Mouse (Mus musculus): Measurements from ENCODE around the gene Stxbp3.

DNA sequence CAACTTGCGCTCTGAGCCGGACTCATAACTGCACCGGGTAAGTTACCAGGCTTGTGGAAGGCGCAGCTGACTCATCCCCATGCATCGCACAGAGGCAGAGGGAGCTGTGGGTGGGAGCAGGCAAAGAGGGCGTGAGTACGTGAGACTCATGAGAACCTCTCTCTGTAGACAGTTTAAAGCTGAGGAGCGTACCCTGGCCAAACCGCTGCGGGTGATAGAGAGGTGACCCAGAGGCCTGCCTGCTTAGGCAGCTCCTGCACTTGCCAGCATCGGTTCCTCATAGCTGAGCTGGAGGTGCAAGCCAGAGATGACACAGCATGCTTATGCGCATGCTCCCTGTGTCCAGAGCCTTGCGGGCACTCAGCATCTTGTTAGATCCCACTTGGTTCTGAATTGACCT, 68.1 kb downstream of the Stxbp3 start:
- no peak for TF ChIP-seq TCF12 (IDR thresholded peaks at IDR 0.05; ENCODE audit: low read depth, low read length)
- no peak for TF ChIP-seq CTCF (IDR thresholded peaks at IDR 0.05 in 2 of 3, conservative IDR thresholded peaks at IDR 0.05 in 1 of 3; ENCODE audit: control insufficient read depth in 1 of 3, insufficient read depth in 1 of 3, low read depth in 2 of 3, low read length in 3 of 3, poor library complexity in 1 of 3, severe bottlenecking in 1 of 3)
- no peak for TF ChIP-seq EP300 (IDR thresholded peaks at IDR 0.05; ENCODE audit: low read depth in 1 of 2, low read length in 2 of 2)
- TF ChIP-seq USF1 (IDR thresholded peaks at IDR 0.05; ENCODE audit: low read depth, low read length), result no peak
- no peak for TF ChIP-seq USF2 (IDR thresholded peaks at IDR 0.05; ENCODE audit: borderline replicate concordance in 1 of 2, insufficient read depth in 1 of 2, low read depth in 1 of 2, low read length in 2 of 2)
